Mouse (Mus musculus) spleen, adult 2 months (tissue): Measurements from ENCODE around the gene Scube1.

Experiments used
- CTCF ChIP-seq: fragments of 200-500 bp; IDR thresholded peaks from 2 replicates; pipeline ENCODE4 v1.5.1; 2011; ENCODE audit warnings: mild to moderate bottlenecking, inconsistent platforms; ENCODE audit not compliant: insufficient read depth, insufficient read length, insufficient replicate concordance; ENCODE audit errors: extremely low read depth
- POLR2A ChIP-seq: fragments of 200-500 bp; IDR thresholded peaks from 2 replicates; pipeline ENCODE4 v1.6.1; 2011; ENCODE audit warnings: low read depth, low read length, inconsistent platforms

GRCm38 (mm10) chr15:83727626-83728025 is 2.8 kb upstream of the Scube1 start:
- TF ChIP-seq POLR2A: no peak
- peak; percentile 11; the same call in 1 of the 2 replicates for TF ChIP-seq CTCF
